Mouse (Mus musculus) limb, embryonic 12.5 days (tissue): ENCODE measurements around the gene Tmem144. TPM values are rescaled to one million over a fixed set of nuclear protein-coding genes. Genes with fewer than 3 reads are reported as not detected.
"Not testable (repeated sequence)": the region's sequence is repeated elsewhere in the genome, so short reads cannot be mapped to it uniquely, and the experiment has no call there.

ENCODE experiments used
- ATAC-seq: fragments of 200-750 bp; cut with Nextera tagmentation; 2 replicates; pipeline ENCODE4 v1.8.0; 2017; ENCODE audit warnings: low read depth, moderate TSS enrichment; ENCODE audit not compliant: insufficient number of reproducible peaks, insufficient read depth, low FRiP score, low TSS enrichment
- H3K27ac ChIP-seq: fragments of 300-500 bp; sonication (generic); 2 replicates; pipeline ENCODE4 v1.5.1; 2016; ENCODE audit warnings: mild to moderate bottlenecking, moderate library complexity
- H3K27me3 ChIP-seq: fragments of 300-500 bp; sonication (generic); 2 replicates; pipeline ENCODE4 v1.6.1; 2016; ENCODE audit warnings: mild to moderate bottlenecking, moderate library complexity
- H3K36me3 ChIP-seq: fragments of 300-500 bp; sonication (generic); 2 replicates; pipeline ENCODE4 v1.6.1; 2016; ENCODE audit warnings: mild to moderate bottlenecking, moderate library complexity
- H3K4me1 ChIP-seq: fragments of 300-500 bp; sonication (generic); replicated peaks from 2 replicates; pipeline ENCODE4 v1.6.1; 2016
- H3K4me2 ChIP-seq: fragments of 300-500 bp; sonication (generic); 2 replicates; pipeline ENCODE4 v1.6.1; 2016; ENCODE audit warnings: mild to moderate bottlenecking, moderate library complexity
- H3K4me3 ChIP-seq: fragments of 300-500 bp; sonication (generic); replicated peaks from 2 replicates; pipeline ENCODE4 v1.5.1; 2016; ENCODE audit warnings: mild to moderate bottlenecking
- H3K9ac ChIP-seq: fragments of 300-500 bp; sonication (generic); replicated peaks from 2 replicates; pipeline ENCODE4 v1.6.1; 2016; ENCODE audit warnings: mild to moderate bottlenecking, moderate library complexity
- H3K9me3 ChIP-seq: fragments of 300-500 bp; sonication (generic); 2 replicates; pipeline ENCODE4 v1.6.1; 2016; ENCODE audit warnings: mild to moderate bottlenecking, moderate library complexity
- WGBS: fragments of 180-500 bp; shearing (Covaris S2); methylation state at CpG from one replicate; pipeline ENCODE4 v1.1.7; 2016; 5-methylcytosine and 5-hydroxymethylcytosine counted together
- polyA plus RNA-seq: library from polyadenylated mRNA; unstranded; fragments of >200 nt; fragmentation: Nextera tagmentation; extraction: Ambion mirVana; gene quantifications from 2 replicates; pipeline ENCODE4 v1.2.1, GENCODE M21; 2016

The Tmem144 gene
- polyA plus RNA-seq, 1 experiment from 2014 or later: 3.0 TPM

GRCm38 (mm10) chr3:79809180-79809567 lies 43.4 kb downstream of the Tmem144 start:
- H3K4me1 ChIP-seq: no peaks in the 10 kb centered on the region
- 10% methylated on average over 4 of the region's 4 CpGs for WGBS
- H3K9ac ChIP-seq: no peak overlapping the region
- no peaks in the 10 kb centered on the region for H3K9me3 ChIP-seq
- H3K4me3 ChIP-seq: no peak overlapping the region
- no peak overlapping the region for H3K27ac ChIP-seq
- ATAC-seq: 0 out of 2 replicates have a peak, but pooled peaks have one; percentile 52
- no peaks in the 10 kb centered on the region for H3K27me3 ChIP-seq
- H3K4me2 ChIP-seq: no peak overlapping the region
- no peaks in the 10 kb centered on the region for H3K36me3 ChIP-seq

DNA sequence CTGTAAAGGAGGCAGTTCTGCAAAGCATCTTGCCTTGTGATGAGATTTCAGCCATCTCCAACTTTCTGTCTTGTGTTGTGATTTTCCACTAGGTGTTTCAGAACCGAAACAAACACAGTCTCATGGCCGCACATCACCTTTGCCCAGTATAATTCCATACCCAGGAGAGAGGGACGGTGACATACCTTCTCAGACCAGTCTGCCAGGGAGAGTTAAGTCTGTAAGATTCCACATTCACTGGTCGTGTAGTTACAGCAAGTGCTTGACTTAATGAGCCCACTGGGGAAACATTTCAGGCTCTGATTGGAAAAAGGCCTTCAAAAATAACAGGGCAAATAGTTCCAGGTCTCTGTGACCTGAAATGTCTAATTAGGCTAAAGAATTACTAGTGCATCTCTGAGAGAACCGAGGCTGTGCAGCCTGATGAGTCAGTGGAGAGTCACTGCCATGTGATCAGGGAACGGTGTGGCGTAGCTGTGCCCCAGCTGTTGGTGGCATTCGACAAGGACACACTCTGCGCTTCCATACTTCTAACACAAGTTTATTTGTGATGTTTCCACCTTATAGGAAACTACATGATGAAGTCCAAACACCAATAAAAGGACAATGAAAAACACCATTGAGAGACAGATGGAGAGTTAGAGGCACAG lies 43.9 kb downstream of the Tmem144 start:
- 67% methylated on average over 9 of the region's 9 CpGs for WGBS
- no peak overlapping the region for H3K9ac ChIP-seq
- H3K27ac ChIP-seq: no peak overlapping the region
- H3K27me3 ChIP-seq: no peaks in the 10 kb centered on the region
- ATAC-seq: no peak
- H3K4me3 ChIP-seq: no peak overlapping the region
- H3K4me2 ChIP-seq: no peak overlapping the region
- no peaks in the 10 kb centered on the region for H3K36me3 ChIP-seq
- no peaks in the 10 kb centered on the region for H3K9me3 ChIP-seq
- H3K4me1 ChIP-seq: no peaks in the 10 kb centered on the region

GRCm38 (mm10) chr3:79800761-79801160 lies 51.8 kb downstream of the Tmem144 start:
- not testable (repeated sequence) for H3K9ac ChIP-seq, H3K4me1 ChIP-seq, ATAC-seq, H3K9me3 ChIP-seq, H3K4me2 ChIP-seq, H3K4me3 ChIP-seq, H3K27me3 ChIP-seq, H3K36me3 ChIP-seq, H3K27ac ChIP-seq
- 85% methylated on average over 7 of the region's 7 CpGs for WGBS

DNA sequence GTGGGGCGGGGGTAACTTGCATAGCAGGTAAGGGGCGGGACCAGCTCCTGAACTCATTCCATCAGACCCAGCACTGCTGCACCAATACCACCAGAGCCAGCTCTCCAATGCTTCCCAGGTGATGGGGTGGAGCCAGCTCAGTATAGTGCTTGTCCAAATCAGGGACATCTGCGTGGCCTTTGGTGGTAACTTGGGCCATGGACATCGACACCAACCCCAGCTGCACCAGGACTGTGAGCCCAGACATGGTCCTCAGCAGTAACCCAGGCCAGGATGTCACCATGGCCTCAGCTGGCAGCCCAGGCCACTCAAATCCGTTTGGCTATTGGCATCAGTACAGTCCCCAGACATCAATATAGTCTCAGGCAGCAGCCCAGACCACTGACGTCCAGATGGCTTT lies 60.3 kb downstream of the Tmem144 start:
- Histone ChIP-seq H3K9ac (no peak overlapping the region), H3K27me3 (no peaks in the 10 kb centered on the region), H3K9me3 (0 out of 2 replicates have a peak, but pooled peaks cover under 1% of the 10 kb centered on the region), H3K27ac (no peak overlapping the region), H3K4me2 (no peak overlapping the region), H3K4me1 (no peaks in the 10 kb centered on the region; the same call in 1 of the 2 replicates), H3K36me3 (no peaks in the 10 kb centered on the region), H3K4me3 (no peak overlapping the region)
- ATAC-seq: no peak
- 81% methylated on average over 6 of the region's 6 CpGs for WGBS

- WGBS: 15% methylated on average over 3 of the region's 3 CpGs
- H3K27ac ChIP-seq: peak overlapping the region; percentile 54; the same call in 1 of the 2 replicates
- peak; percentile 50; the same call in 1 of the 2 replicates for ATAC-seq
These were observed 62.2 kb downstream of the Tmem144 start for GRCm38 (mm10) chr3:79790324-79790723.

DNA sequence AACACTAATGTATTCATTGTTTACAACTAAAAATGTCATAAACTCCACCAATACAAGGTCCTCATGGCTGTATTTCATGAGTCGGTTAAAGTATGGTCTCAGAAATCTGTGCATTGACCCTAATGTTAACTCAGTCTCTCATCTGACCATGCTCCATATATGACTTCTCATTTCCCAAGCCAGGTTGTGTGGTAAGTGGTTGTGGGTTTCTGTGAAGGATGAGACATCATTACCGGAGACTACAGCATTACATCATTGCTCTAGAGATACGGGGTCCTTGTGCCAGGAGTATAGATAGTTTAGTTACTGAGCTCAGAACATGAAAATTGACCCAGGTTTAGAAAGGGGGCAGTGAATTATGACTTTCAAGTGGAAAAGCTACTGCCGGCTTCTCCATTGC lies 63.0 kb downstream of the Tmem144 start:
- peaks cover 3% of the 10 kb centered on the region; the same call in 1 of the 2 replicates for H3K4me1 ChIP-seq
- no peak overlapping the region for H3K4me3 ChIP-seq
- no peak overlapping the region for H3K4me2 ChIP-seq
- 0 out of 2 replicates have a peak, but pooled peaks cover 3% of the 10 kb centered on the region for H3K9me3 ChIP-seq
- no peak overlapping the region for H3K27ac ChIP-seq
- peaks cover 3% of the 10 kb centered on the region; the same call in 1 of the 2 replicates for H3K27me3 ChIP-seq
- ATAC-seq: no peak
- H3K9ac ChIP-seq: no peak overlapping the region
- no peaks in the 10 kb centered on the region for H3K36me3 ChIP-seq
- WGBS: 76% methylated on average over 4 of the region's 4 CpGs

More at GRCm38 (mm10) chr3:79790324-79790723, 62.2 kb downstream of the Tmem144 start:
- no peaks in the 10 kb centered on the region; the same call in 1 of the 2 replicates for H3K4me1 ChIP-seq
- no peak overlapping the region for H3K9ac ChIP-seq
- H3K27me3 ChIP-seq: no peaks in the 10 kb centered on the region
- no peaks in the 10 kb centered on the region for H3K36me3 ChIP-seq
- H3K4me3 ChIP-seq: no peak overlapping the region
- H3K4me2 ChIP-seq: no peak overlapping the region
- H3K9me3 ChIP-seq: 0 out of 2 replicates have a peak, but pooled peaks cover 3% of the 10 kb centered on the region

GRCm38 (mm10) chr3:79788959-79789358 lies 63.6 kb downstream of the Tmem144 start:
- Histone ChIP-seq H3K4me2 (no peak overlapping the region), H3K4me3 (no peak overlapping the region), H3K27me3 (peaks cover 3% of the 10 kb centered on the region; the same call in 1 of the 2 replicates), H3K9ac (no peak overlapping the region), H3K9me3 (0 out of 2 replicates have a peak, but pooled peaks cover 3% of the 10 kb centered on the region), H3K27ac (no peak overlapping the region), H3K4me1 (peaks cover 8% of the 10 kb centered on the region; the same call in 1 of the 2 replicates), H3K36me3 (no peaks in the 10 kb centered on the region)
- no peak for ATAC-seq
- 60% methylated on average over 6 of the region's 6 CpGs for WGBS

DNA sequence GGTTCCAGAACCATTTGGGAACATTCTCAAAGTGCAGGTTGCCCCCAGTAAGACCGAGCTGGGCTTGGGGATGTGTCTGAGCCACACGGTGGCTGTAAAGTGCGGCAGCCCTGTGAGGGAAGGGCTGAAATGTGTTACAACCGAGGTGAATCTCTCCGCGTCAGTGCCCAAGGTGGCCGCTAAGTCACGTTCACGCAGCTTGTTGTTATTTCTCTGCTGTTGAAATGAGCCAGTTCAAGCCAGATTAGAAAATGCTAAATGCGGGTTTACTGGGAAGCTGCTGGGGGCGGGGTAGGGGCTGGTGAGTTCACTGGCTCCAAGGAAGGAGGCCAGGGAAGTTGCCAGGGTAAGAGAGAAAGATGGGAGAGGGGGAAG lies 68.2 kb downstream of the Tmem144 start:
- Histone ChIP-seq H3K9ac (no peak overlapping the region), H3K4me1 (peaks cover 12% of the 10 kb centered on the region; the same call in 1 of the 2 replicates), H3K36me3 (no peaks in the 10 kb centered on the region), H3K27ac (no peak overlapping the region), H3K9me3 (0 out of 2 replicates have a peak, but pooled peaks cover 3% of the 10 kb centered on the region), H3K4me2 (peak overlapping the region; percentile 50), H3K27me3 (peaks cover 3% of the 10 kb centered on the region; the same call in 1 of the 2 replicates), H3K4me3 (peak overlapping the region; percentile 21)
- no peak for ATAC-seq
- WGBS: under 1% methylated on average over 11 of the region's 11 CpGs

- no peak for ATAC-seq
- Histone ChIP-seq H3K9ac (no peak overlapping the region), H3K4me1 (peaks cover 12% of the 10 kb centered on the region; the same call in 1 of the 2 replicates), H3K27ac (no peak overlapping the region), H3K4me3 (peak overlapping the region; percentile 21), H3K36me3 (no peaks in the 10 kb centered on the region), H3K4me2 (peak overlapping the region; percentile 50), H3K9me3 (0 out of 2 replicates have a peak, but pooled peaks cover 3% of the 10 kb centered on the region), H3K27me3 (peaks cover 3% of the 10 kb centered on the region; the same call in 1 of the 2 replicates)
- WGBS: 12% methylated on average over 10 of the region's 10 CpGs
These were observed 68.8 kb downstream of the Tmem144 start for GRCm38 (mm10) chr3:79783630-79784361.

- no peak for ATAC-seq
- Histone ChIP-seq H3K9me3 (no peaks in the 10 kb centered on the region), H3K4me2 (no peak overlapping the region), H3K4me3 (no peak overlapping the region), H3K4me1 (no peaks in the 10 kb centered on the region), H3K9ac (no peak overlapping the region), H3K27ac (no peak overlapping the region), H3K36me3 (no peaks in the 10 kb centered on the region), H3K27me3 (no peaks in the 10 kb centered on the region)
- WGBS: 84% methylated on average over 2 of the region's 2 CpGs
These were observed 79.9 kb downstream of the Tmem144 start for GRCm38 (mm10) chr3:79772701-79773100.
